Mouse (Mus musculus) frontal cortex, postnatal 25 days (tissue): Measurements from ENCODE around the gene Npepps.
"Not testable (repeated sequence)": the region's sequence is repeated elsewhere in the genome, so short reads cannot be mapped to it uniquely, and the experiment has no call there.

ENCODE experiments used
- DNase-seq, 2 experiments: peaks; one replicate each; pipeline ENCODE4 v3.0.0; 2022; ENCODE audit warnings: low spot score in 2 of 2

Npepps gene

GRCm38 (mm10) chr11:97280216-97280861, at the start of gene Npepps:
Gene Npepps (minus strand): TSS chr11:97280638.
- peak; percentile 41 to 45 for DNase-seq

- peak; percentile 46 to 49 for DNase-seq
Observed at GRCm38 (mm10) chr11:97328148-97328547, 47.7 kb upstream of the Npepps start.

GRCm38 (mm10) chr11:97325224-97325623, 44.8 kb upstream of the Npepps start:
- no peak for DNase-seq

GRCm38 (mm10) chr11:97321894-97322600, 41.6 kb upstream of the Npepps start:
- DNase-seq: not testable (repeated sequence)

GRCm38 (mm10) chr11:97321197-97321596, 40.8 kb upstream of the Npepps start:
- no peak for DNase-seq

GRCm38 (mm10) chr11:97315504-97316503, 35.4 kb upstream of the Npepps start, which contains the start of gene Mrpl45:
Gene Mrpl45 (plus strand): TSS chr11:97315716.
- peak; percentile 99 for DNase-seq

- DNase-seq: no peak
Observed at GRCm38 (mm10) chr11:97314751-97315503, 34.5 kb upstream of the Npepps start.

- DNase-seq: no peak
Observed at GRCm38 (mm10) chr11:97314110-97314509, 33.7 kb upstream of the Npepps start.

GRCm38 (mm10) chr11:97312871-97313270, 32.4 kb upstream of the Npepps start:
- DNase-seq: not testable (repeated sequence)

- DNase-seq: no peak
Observed at GRCm38 (mm10) chr11:97310895-97311631, 30.6 kb upstream of the Npepps start.

- peak; percentile 39 to 58 for DNase-seq
Observed at GRCm38 (mm10) chr11:97309911-97310571, 29.6 kb upstream of the Npepps start.

- no peak for DNase-seq
Observed at GRCm38 (mm10) chr11:97309451-97309836, 29.0 kb upstream of the Npepps start.

- DNase-seq: no peak
Observed at GRCm38 (mm10) chr11:97308806-97309450, 28.5 kb upstream of the Npepps start.

- no peak for DNase-seq
Observed at GRCm38 (mm10) chr11:97307294-97308069, 27.0 kb upstream of the Npepps start.

- no peak for DNase-seq
Observed at GRCm38 (mm10) chr11:97304631-97305030, 24.2 kb upstream of the Npepps start.

- DNase-seq: no peak
Observed at GRCm38 (mm10) chr11:97302231-97302781, 21.9 kb upstream of the Npepps start.

- DNase-seq: no peak
Observed at GRCm38 (mm10) chr11:97301406-97301805, 21.0 kb upstream of the Npepps start.

- DNase-seq: no peak
Observed at GRCm38 (mm10) chr11:97299939-97300338, 19.5 kb upstream of the Npepps start.
